Mouse (Mus musculus): ENCODE measurements around the gene Lasp1. TPM values are rescaled to one million over a fixed set of nuclear protein-coding genes. Genes with fewer than 3 reads are reported as not detected.
"Not testable (repeated sequence)": the region's sequence is repeated elsewhere in the genome, so short reads cannot be mapped to it uniquely, and the experiment has no call there.

Lasp1 gene
- polyA plus RNA-seq, 1 experiment = 56.3 TPM

DNA sequence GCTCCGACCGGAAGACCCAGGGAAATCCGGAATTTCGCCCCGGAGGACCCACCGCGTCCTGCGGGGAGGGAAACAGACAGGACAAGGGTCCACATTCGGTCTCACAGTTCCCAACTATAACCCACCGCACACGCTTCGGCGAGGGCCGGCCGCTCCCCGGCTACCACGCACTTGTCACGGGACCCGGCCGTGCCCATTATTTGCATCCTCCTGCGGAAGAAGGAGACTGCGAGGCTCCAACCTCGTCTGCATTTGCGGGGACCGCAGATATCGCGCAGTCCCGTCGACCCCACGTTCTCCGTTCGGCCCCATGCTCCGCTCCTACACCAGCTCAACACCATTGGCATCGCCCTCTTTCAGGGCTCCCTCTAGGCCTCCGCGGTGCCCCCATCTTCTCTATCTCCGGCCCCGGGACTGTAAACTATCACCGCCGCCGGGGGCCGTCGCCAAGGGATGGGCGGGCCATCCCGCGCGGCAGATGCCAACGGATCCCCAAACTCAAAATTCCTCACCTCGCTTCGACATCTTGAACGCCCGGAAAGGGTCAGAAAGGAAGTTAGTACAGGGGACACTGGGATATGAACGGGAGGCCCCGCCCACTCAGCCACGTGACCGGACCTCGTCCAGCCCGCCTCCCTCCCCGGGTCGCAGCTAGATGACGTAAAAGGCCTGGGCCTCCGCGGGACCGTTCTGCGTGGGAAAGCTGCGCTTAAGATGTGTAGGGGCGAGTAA lies 16.8 kb upstream of the Lasp1 start, which contains the start of gene Rpl23:
Rpl23 (minus strand) TSS at position 606 of the 732 bp plus-strand sequence.
- Histone ChIP-seq H3K27ac (replicated peaks; ENCODE audit: low read depth, low read length) (peak within 1 kb of the TSS; percentile 73), H3K4me3 (ENCODE audit: insufficient read depth, low read depth, low read length) (peak within 1 kb of the TSS; percentile 81), H3K4me1 (ENCODE audit: control insufficient read depth, insufficient read depth, insufficient read length, low read length) (no peaks in the 10 kb centered on the region)

DNA sequence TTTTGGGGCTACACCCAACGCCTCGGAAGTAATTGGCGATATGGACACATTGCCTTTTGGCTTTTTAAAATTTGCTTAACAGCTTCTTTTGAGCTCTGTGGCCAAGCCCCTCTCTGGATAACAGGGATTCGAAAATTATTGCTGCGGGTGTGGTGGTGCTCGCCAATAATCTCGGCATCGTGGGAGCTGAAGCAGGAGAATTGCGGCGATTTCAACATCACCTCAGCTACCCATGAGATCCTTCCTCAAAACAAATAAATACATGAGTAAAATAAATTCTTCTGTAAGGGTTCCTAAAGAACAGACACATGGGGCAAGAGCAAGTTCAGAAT lies 16.3 kb upstream of the Lasp1 start:
- H3K4me1 ChIP-seq (ENCODE audit: control insufficient read depth, insufficient read depth, insufficient read length, low read length) = no peaks in the 10 kb centered on the region
- H3K4me3 ChIP-seq (ENCODE audit: insufficient read depth, low read depth, low read length) = peak overlapping the region; percentile 81
- H3K27ac ChIP-seq (replicated peaks; ENCODE audit: low read depth, low read length) = peak overlapping the region; percentile 73

DNA sequence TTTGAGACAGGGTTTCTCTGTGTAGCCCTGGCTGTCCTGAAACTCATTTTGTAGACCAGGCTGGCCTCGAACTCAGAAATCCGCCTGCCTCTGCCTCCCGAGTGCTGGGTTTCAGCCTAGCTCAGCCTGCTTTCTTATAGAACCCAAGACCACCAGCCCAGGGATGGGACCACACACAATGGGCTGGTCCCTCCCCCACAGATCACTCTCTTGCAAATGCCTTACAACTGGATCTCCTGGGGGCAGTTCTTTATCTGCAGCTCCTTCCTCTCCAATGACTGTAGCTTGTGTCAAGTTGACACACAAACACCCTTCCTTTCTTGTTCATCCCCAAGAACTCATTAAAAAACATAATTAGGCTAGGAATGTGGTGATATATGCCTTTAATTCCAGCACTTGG lies 10.8 kb upstream of the Lasp1 start:
- Histone ChIP-seq H3K4me1 (ENCODE audit: control insufficient read depth, insufficient read depth, insufficient read length, low read length) (no peaks in the 10 kb centered on the region), H3K27ac (replicated peaks; ENCODE audit: low read depth, low read length) (no peak overlapping the region), H3K4me3 (ENCODE audit: insufficient read depth, low read depth, low read length) (no peak overlapping the region)

DNA sequence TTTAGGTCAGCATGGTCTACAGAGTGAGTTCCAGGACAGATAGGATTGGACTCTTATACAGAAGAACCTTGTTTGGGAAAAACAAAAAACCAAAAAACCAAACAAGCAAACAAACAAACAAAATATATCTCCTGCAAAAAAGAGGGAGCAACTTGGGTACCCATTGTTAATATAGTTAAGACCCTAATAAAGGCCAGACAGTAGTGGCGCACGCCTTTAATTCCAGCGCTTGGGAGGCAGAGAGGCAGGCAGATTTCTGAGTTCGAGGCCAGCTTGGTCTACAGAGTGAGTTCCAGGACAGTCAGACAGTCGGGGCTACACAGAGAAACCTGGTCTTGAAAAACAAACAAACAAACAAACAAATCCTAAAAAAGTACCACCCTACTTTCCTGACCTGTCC lies 9.1 kb upstream of the Lasp1 start:
- Histone ChIP-seq H3K27ac (replicated peaks; ENCODE audit: low read depth, low read length) (no peak overlapping the region), H3K4me1 (ENCODE audit: control insufficient read depth, insufficient read depth, insufficient read length, low read length) (no peaks in the 10 kb centered on the region), H3K4me3 (ENCODE audit: insufficient read depth, low read depth, low read length) (no peak overlapping the region)

DNA sequence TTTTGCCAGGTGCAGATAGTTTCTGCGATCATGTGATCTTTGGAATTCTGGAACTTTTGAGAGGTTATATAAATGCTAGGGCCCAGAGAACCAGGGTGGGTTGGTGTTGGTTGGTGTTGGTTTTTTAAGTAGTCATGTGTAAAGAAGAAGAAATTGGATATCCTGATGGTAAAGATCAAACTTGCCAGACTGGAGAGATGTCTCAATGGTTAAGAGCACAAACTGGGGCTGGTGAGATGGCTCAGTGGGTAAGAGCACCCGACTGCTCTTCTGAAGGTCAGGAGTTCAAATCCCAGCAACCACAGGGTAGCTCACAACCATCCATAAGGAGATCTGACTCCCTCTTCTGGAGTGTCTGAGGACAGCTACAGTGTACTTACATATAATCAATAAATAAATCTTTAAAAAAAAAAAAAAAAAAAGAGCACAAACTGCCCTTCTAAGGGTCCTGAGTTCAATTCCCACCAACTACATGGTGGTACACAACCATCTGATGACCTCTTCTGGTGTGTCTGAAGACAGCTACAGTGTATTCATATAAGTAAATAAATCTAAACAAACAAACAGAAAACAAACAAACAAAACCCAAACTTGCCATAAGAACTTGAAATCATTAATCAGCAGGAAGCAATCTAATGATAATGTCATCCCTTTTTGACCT lies 7.9 kb upstream of the Lasp1 start:
- not testable (repeated sequence) for H3K4me1 ChIP-seq (ENCODE audit: control insufficient read depth, insufficient read depth, insufficient read length, low read length); H3K27ac ChIP-seq (replicated peaks; ENCODE audit: low read depth, low read length); H3K4me3 ChIP-seq (ENCODE audit: insufficient read depth, low read depth, low read length)

DNA sequence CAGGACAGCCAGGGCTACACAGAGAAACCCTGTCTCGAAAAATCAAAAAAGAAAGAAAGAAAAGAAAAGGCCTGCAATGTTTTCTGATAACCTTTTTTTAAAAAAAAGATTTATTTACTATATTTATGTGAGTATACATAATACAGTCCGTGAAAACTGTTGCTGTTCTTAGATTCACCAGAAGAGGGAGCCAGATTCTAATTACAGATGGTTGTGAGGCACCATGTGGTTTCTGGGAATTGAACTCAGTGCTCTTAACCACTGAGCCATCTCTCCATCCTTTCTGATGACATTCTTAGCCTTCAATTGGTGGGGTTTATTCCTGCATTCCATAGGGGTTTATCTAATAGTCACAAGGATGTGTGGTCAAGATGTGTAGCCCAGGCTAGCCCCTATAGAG lies 5.6 kb upstream of the Lasp1 start:
- Histone ChIP-seq H3K4me1 (ENCODE audit: control insufficient read depth, insufficient read depth, insufficient read length, low read length) (no peaks in the 10 kb centered on the region), H3K4me3 (ENCODE audit: insufficient read depth, low read depth, low read length) (no peak overlapping the region), H3K27ac (replicated peaks; ENCODE audit: low read depth, low read length) (no peak overlapping the region)

DNA sequence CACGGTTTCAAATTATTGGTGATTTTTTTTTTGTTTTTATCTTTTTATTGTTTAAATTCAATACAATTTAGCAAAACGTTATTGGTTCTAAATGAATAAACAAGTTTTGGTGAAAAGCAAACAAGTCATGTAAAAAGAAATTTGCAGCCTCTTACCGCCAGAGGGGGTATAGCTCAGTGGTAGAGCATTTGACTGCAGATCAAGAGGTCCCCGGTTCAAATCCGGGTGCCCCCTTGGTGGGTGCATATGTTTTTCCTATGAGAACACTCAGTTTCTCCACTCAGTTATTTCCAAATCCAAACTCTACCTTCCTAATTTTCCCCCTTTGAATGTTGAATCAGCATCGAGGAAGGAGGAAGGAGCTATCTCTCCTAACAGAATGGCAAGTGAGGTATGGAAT lies 1.9 kb upstream of the Lasp1 start:
- H3K27ac ChIP-seq (replicated peaks; ENCODE audit: low read depth, low read length) = no peak overlapping the region
- H3K4me3 ChIP-seq (ENCODE audit: insufficient read depth, low read depth, low read length) = no peak overlapping the region
- peaks cover 6% of the 10 kb centered on the region for H3K4me1 ChIP-seq (ENCODE audit: control insufficient read depth, insufficient read depth, insufficient read length, low read length)

DNA sequence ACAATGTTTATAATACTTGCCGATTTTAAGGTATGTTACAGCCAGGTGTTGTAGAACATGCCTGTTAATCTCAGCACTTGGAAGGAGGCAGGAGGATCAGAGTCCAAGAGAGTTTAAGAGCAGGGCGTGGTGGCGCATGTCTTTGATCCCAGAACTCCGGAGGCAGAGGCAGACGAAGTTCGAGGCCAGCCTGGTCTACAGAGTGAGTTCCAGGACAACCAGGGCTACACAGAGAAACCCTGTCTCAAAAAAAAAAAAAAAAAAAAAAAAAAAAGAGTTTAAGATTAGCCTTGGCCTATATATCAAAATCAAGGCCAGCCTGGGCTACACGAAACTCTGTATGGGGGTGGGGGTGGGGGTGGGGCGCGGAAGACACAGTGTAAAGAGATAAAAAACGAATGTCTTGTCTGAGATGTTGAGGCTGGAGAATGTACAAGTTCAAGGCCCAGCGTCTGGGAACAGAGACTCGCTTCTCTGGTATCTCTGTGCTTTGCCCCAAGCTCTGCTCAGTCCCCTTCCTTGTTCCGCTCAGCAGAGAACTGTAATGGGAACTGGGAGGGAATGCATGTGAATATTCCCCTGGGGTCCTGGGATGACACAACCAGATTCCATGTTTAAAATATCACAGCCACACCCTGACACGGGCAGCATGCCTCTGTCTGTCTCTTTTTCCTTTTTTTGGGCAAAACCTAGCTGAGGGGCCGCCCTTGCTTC lies 1.3 kb upstream of the Lasp1 start:
- peak overlapping the region; percentile 26; the same call in 1 of the 2 replicates for H3K27ac ChIP-seq (replicated peaks; ENCODE audit: low read depth, low read length)
- no peak overlapping the region for H3K4me3 ChIP-seq (ENCODE audit: insufficient read depth, low read depth, low read length)

DNA sequence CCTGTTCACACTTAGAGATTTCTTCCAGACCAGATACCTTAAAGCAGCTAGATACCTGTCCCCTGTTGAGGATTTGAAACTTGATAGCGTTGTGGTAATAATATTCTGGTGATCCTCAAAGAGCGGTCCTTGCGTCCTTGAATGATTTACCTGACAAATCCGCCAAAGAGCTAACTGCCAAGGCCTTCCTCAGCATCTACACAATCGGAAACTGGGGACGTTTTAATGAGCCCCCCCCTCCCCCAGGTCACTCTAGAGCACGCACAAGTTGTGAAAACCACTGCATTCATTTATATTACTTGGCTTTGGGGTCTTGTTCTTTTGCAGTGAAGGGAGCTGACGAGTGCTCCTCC lies 741 bp upstream of the Lasp1 start:
- Histone ChIP-seq H3K4me3 (ENCODE audit: insufficient read depth, low read depth, low read length) (no peak overlapping the region), H3K27ac (replicated peaks; ENCODE audit: low read depth, low read length) (peak overlapping the region; percentile 26; the same call in 1 of the 2 replicates)

More for the DNA sequence above, 1.3 kb upstream of the Lasp1 start:
- H3K4me1 ChIP-seq (ENCODE audit: control insufficient read depth, insufficient read depth, insufficient read length, low read length) = peaks cover 12% of the 10 kb centered on the region

DNA sequence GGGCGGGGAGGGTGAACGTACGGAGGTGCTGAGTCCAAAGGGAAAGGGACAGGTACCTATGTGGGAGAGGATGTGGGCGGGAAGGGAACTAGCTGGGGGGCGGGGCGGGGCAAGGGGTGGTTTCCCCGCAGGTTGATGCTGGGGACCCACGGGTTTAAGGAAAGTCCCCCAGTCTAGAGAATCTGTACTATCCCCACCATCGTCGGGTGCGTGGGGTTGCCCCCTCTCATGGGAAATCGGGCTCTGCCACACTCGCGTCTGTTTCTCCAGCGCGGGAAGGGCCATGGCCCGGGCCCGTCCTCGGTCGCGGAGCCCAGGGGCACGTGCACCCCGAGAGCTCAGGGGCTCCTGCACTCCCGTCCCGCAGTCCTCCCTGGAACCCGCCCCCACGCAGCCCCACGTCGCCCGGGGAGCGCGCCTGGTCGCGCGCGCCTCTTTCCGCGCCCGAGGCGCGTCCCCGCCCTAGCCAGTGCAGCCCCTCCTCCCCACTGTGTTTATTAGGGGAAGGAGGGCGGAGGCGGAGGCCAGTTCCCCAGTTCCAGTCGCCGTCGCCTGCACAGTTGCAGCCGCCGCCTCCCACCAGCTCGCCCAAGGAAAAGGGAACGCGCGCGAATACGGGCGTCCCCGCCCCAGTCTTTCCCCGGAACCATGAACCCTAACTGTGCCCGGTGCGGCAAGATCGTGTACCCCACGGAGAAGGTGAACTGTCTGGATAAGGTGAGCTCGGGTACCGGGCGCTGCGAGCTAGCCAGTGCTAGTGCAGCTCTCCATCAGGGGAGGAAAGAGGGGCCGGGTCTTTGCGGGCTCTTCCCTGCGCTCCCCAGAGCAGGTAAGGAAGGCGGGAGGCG lies 570 bp downstream of the Lasp1 start:
- Histone ChIP-seq H3K27ac (replicated peaks; ENCODE audit: low read depth, low read length) (peak overlapping the region; percentile 96), H3K4me3 (ENCODE audit: insufficient read depth, low read depth, low read length) (peak overlapping the region; percentile 99), H3K4me1 (ENCODE audit: control insufficient read depth, insufficient read depth, insufficient read length, low read length) (peaks cover 14% of the 10 kb centered on the region)

More for the DNA sequence above, 741 bp upstream of the Lasp1 start:
- peaks cover 12% of the 10 kb centered on the region for H3K4me1 ChIP-seq (ENCODE audit: control insufficient read depth, insufficient read depth, insufficient read length, low read length)

DNA sequence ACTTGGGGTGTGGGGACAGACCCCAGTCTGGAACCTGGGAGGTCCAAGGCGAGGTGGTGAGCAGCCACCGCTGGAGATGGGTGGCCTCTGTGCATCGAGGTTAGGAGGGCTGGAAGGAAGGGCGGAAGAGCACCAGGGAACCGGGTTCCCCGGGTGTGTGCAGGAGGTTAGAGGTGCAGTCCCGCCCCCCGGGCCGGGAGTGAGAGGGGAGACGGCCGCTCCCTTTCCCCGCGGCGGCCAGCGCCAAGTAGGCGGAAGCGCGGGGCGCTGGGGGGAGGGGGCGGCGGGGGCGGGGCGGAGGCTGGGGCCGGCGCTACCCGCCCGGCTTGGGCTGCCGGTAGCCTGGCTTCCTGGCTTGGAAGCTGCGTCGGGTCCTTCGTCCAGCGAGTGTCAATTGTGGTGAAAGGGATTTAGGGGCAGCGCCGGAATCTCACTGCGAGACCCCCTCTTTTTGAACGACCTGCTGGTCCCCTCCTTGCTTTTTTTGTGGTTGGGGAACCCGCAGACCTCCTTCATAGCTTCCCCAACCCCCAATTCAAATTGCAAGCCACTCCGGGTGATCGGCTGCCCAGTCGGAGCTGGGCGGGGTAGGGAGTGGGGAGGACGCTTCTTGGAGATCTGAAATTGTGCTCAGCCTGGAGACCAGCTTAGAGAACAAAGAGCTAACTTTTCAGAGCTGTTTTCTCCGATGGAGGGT lies 1.3 kb downstream of the Lasp1 start:
- Histone ChIP-seq H3K27ac (replicated peaks; ENCODE audit: low read depth, low read length) (peak overlapping the region; percentile 96), H3K4me3 (ENCODE audit: insufficient read depth, low read depth, low read length) (peak overlapping the region; percentile 99), H3K4me1 (ENCODE audit: control insufficient read depth, insufficient read depth, insufficient read length, low read length) (peaks cover 20% of the 10 kb centered on the region)

DNA sequence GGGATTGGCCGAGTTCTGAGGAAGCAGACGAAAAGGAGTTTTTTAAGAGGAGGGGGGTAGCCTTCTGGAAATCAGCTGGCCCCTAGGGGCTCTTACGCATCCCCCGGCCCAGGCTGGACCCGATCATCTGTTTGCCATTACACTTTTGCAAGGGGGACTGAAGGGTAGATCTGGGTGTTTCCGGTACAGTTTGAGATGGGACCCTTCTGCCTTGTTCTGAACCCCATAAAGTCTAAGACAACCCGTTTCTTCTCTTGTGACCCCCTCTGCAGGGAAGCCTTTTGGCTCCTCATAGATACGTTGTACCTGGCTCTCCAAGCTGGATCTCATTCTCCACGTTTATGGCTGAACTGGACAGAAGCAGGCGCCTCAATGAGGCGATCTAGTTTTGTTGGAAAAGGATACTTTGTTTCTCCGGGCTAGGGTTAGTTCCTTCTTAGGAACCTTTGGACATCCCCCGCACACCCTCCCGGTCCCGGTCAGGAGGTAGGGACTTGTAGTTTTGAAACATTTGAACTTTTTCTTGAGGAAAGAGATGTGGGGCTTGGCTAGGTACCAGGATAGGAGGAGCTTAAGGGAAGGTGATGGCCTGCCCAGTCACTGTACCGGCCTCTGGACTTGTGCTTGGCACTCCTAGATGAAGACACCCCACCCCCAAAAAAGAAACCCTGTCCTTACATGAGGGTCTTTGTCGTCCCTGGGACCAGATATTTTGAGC lies 2.0 kb downstream of the Lasp1 start:
- Histone ChIP-seq H3K4me1 (ENCODE audit: control insufficient read depth, insufficient read depth, insufficient read length, low read length) (peaks cover 26% of the 10 kb centered on the region), H3K27ac (replicated peaks; ENCODE audit: low read depth, low read length) (peak overlapping the region; percentile 95), H3K4me3 (ENCODE audit: insufficient read depth, low read depth, low read length) (peak overlapping the region; percentile 99)

DNA sequence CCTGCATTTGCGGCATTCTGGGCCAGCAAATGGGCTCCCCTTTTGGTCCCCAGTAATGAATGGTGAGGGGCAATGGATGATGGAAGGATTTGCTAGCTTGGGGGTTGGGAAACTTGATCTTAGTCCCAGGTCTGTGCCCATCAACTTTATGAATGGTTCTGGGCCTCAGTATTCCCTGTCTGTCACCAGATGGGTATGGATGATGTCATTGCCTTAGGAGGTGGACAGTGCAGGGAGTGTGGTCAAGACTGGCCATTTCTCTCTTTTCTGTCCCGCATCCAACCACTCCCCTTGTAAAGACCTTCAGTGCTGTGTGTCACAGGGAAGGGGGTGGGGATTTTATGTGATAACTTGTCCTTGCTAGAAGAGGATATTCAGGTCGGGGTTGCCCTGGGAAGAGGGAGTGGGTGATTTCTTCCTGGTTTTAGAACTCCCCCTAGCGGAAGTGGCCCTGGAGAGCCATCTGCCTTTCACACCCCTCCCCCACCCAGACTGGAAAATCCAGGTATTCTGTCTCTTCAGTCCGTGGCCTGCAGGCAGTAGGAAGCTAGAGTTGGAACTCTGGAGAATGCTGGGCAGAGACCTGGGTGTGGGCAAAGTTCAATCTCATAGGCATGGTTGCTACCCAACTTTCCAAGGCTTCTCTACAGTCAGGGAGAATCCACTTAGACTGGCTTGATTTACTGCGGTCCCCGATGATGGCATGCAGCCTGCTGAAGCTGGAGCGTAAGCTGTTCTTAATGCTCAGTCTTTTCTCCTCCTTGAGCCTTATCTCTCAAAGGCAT lies 2.8 kb downstream of the Lasp1 start:
- peak overlapping the region; percentile 99 for H3K4me3 ChIP-seq (ENCODE audit: insufficient read depth, low read depth, low read length)
- H3K4me1 ChIP-seq (ENCODE audit: control insufficient read depth, insufficient read depth, insufficient read length, low read length) = peaks cover 34% of the 10 kb centered on the region

More for the DNA sequence above, 2.8 kb downstream of the Lasp1 start:
- H3K27ac ChIP-seq (replicated peaks; ENCODE audit: low read depth, low read length) = peak overlapping the region; percentile 95
